ENCODE assay signal across 16 mouse cellular contexts in the genomic region with DNA sequence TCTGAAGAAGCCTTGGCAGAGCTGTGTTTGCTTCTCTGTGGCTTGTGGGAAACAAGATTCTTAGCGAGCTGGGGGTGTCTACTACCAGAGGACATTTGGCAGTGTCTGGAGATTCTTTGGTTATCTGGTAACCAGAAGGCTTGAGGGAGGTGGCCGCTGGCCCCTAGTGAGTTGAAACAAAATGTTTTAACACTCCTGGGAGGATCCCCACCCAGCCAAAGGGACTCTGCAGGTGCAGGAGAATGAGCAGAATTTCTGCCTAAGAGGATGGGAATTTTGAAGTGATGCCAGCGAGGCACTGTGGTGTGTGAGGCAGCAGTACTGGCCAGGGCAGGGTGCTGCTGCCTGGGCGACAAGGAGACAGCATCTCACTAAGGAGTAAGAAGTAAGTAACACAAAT. TPM values are rescaled to one million over a fixed set of nuclear protein-coding genes. Genes with fewer than 3 reads are reported as not detected.
A peak's percentile ranks its signal among the peaks of the same experiment; 100 is the strongest.
DNase-seq lines count a peak whose midpoint lies in the region; ATAC-seq and TF ChIP-seq lines count a peak whose summit lies in the region.
"Had no signal": no experiment of that assay in that cellular context is flagged by ENCODE, and none has a peak within 500 bp of the region (broad histone marks: within the 10 kb centered on the region; RNA-seq: fewer than 3 reads in every experiment).

No protein-coding gene starts in this region.

- no peaks in the 10 kb centered on the region for H3K9me3 ChIP-seq in liver, embryonic 11.5 days (ENCODE audit: control insufficient read depth, low read length)
- no peaks in the 10 kb centered on the region for H3K9me3 ChIP-seq in embryonic facial prominence, embryonic 13.5 days
- H3K9me3 ChIP-seq in hindbrain, embryonic 14.5 days (ENCODE audit: control insufficient read depth, low read length) = peaks cover 4% of the 10 kb centered on the region
- no peaks in the 10 kb centered on the region for H3K9me3 ChIP-seq in intestine, postnatal 0 days (ENCODE audit: control insufficient read depth)
- H3K9me3 ChIP-seq: forebrain, embryonic 10.5 days had no signal

- no peak for TF ChIP-seq CTCF in intestine, postnatal 0 days (IDR thresholded peaks at IDR 0.05; ENCODE audit: low read depth)

- H3K4me2 ChIP-seq in liver, embryonic 11.5 days = no peak overlapping the region
- H3K4me2 ChIP-seq in embryonic facial prominence, embryonic 13.5 days = peak overlapping the region; percentile 20; the same call in 1 of the 2 replicates
- no peak overlapping the region for H3K4me2 ChIP-seq in hindbrain, embryonic 14.5 days (replicated peaks)
- H3K4me2 ChIP-seq in intestine, postnatal 0 days (replicated peaks; ENCODE audit: low read depth) = no peak overlapping the region
- H3K4me2 ChIP-seq: lung, embryonic 14.5 days had no signal

- H3K9ac ChIP-seq in liver, embryonic 11.5 days (ENCODE audit: low read depth, low read length) = no peak overlapping the region
- no peak overlapping the region for H3K9ac ChIP-seq in embryonic facial prominence, embryonic 13.5 days
- H3K9ac ChIP-seq in hindbrain, embryonic 14.5 days = no peak overlapping the region
- H3K9ac ChIP-seq in intestine, postnatal 0 days (ENCODE audit: low read depth, low read length) = no peak overlapping the region
- H3K9ac ChIP-seq: lung, embryonic 14.5 days had no signal

- DNase-seq in heart, adult 11 months = peak; percentile 79
- DNase-seq in heart, postnatal 25 days (ENCODE audit: low spot score) = no peak
- DNase-seq in liver, embryonic 11.5 days (ENCODE audit: low spot score) = no peak
- DNase-seq in liver = no peak
- DNase-seq in hindbrain, embryonic 14.5 days (ENCODE audit: low spot score) = no peak
- DNase-seq: adrenal gland, postnatal 14 days; cerebellum, adult 2 months; embryo, embryonic 11 days; lung, embryonic 14.5 days had no signal

- no peak overlapping the region for H3K4me3 ChIP-seq in liver, embryonic 11.5 days (ENCODE audit: low read depth, low read length)
- H3K4me3 ChIP-seq in embryonic facial prominence, embryonic 13.5 days = no peak overlapping the region
- H3K4me3 ChIP-seq in hindbrain, embryonic 14.5 days (replicated peaks; ENCODE audit: low read length) = no peak overlapping the region
- no peak overlapping the region for H3K4me3 ChIP-seq in intestine, postnatal 0 days (ENCODE audit: low read depth, low read length)
- H3K4me3 ChIP-seq: forebrain, embryonic 10.5 days had no signal

- intact Hi-C loops in heart, postnatal 25 days (cut with DNase I) = loop anchor here (5.0 kb wide), 1 partner anchor 43 kb away; no protein-coding TSS in a partner anchor

- 60% methylated on average over 4 of the region's 4 CpGs for WGBS in liver, embryonic 11.5 days
- 54% methylated on average over 4 of the region's 4 CpGs for WGBS in embryonic facial prominence, embryonic 13.5 days
- WGBS in hindbrain, embryonic 14.5 days = 87% methylated on average over 4 of the region's 4 CpGs
- 71% methylated on average over 4 of the region's 4 CpGs for WGBS in intestine, postnatal 0 days

- peaks cover 10% of the 10 kb centered on the region for H3K4me1 ChIP-seq in liver, embryonic 11.5 days (replicated peaks; ENCODE audit: control insufficient read depth, insufficient read depth, low read length)
- H3K4me1 ChIP-seq in embryonic facial prominence, embryonic 13.5 days = peaks cover 10% of the 10 kb centered on the region
- no peaks in the 10 kb centered on the region for H3K4me1 ChIP-seq in hindbrain, embryonic 14.5 days (replicated peaks; ENCODE audit: control insufficient read depth, insufficient read depth, low read length)
- no peaks in the 10 kb centered on the region for H3K4me1 ChIP-seq in intestine, postnatal 0 days (replicated peaks; ENCODE audit: control insufficient read depth, insufficient read depth, low read length)
- H3K4me1 ChIP-seq: forebrain, embryonic 10.5 days had no signal

- ATAC-seq in liver, embryonic 11.5 days (replicated peaks; ENCODE audit: low FRiP score) = no peak
- no peak for ATAC-seq in embryonic facial prominence, embryonic 13.5 days (ENCODE audit: insufficient number of reproducible peaks, insufficient read depth, low FRiP score, low TSS enrichment, low read depth)
- ATAC-seq in megakaryocyte progenitor cell, adult 5-6 weeks (replicated peaks; ENCODE audit: poor library complexity) = peak; percentile 38; the same call in 1 of the 2 replicates
- no peak for ATAC-seq in hindbrain, embryonic 14.5 days (ENCODE audit: low FRiP score)
- ATAC-seq in intestine, postnatal 0 days = no peak
- ATAC-seq: hindbrain, embryonic 16.5 days; midbrain, embryonic 16.5 days had no signal

- peak overlapping the region; percentile 45; the same call in 1 of the 2 replicates for H3K27ac ChIP-seq in liver, embryonic 11.5 days (ENCODE audit: low read depth, low read length)
- peak overlapping the region; percentile 68 for H3K27ac ChIP-seq in embryonic facial prominence, embryonic 13.5 days
- no peak overlapping the region for H3K27ac ChIP-seq in hindbrain, embryonic 14.5 days
- H3K27ac ChIP-seq in intestine, postnatal 0 days (ENCODE audit: low read depth, low read length) = no peak overlapping the region
- H3K27ac ChIP-seq: forebrain, embryonic 10.5 days had no signal

- H3K36me3 ChIP-seq in liver, embryonic 11.5 days (ENCODE audit: control insufficient read depth, insufficient read depth, low read length) = no peaks in the 10 kb centered on the region
- no peaks in the 10 kb centered on the region for H3K36me3 ChIP-seq in embryonic facial prominence, embryonic 13.5 days
- no peaks in the 10 kb centered on the region for H3K36me3 ChIP-seq in hindbrain, embryonic 14.5 days (replicated peaks; ENCODE audit: control insufficient read depth, insufficient read depth)
- no peaks in the 10 kb centered on the region for H3K36me3 ChIP-seq in intestine, postnatal 0 days (ENCODE audit: control insufficient read depth, insufficient read depth)
- H3K36me3 ChIP-seq: forebrain, embryonic 10.5 days; G1E had no signal

- H3K27me3 ChIP-seq in liver, embryonic 11.5 days (replicated peaks; ENCODE audit: control insufficient read depth, insufficient read depth, low read length) = no peaks in the 10 kb centered on the region
- no peaks in the 10 kb centered on the region for H3K27me3 ChIP-seq in embryonic facial prominence, embryonic 13.5 days
- no peaks in the 10 kb centered on the region for H3K27me3 ChIP-seq in hindbrain, embryonic 14.5 days (ENCODE audit: control insufficient read depth, insufficient read depth, low read length)
- no peaks in the 10 kb centered on the region for H3K27me3 ChIP-seq in intestine, postnatal 0 days (replicated peaks; ENCODE audit: control insufficient read depth, insufficient read depth, low read length)

RNA-seq across cellular contexts. Expression of a gene that starts 47.0 kb away (rescaled TPM):
- 10 to 100 TPM; 16.6 to 17.7 TPM for total RNA-seq in heart, postnatal 25 days (2021)
- polyA plus RNA-seq in liver, embryonic 11.5 days (2014; fragmentation: Nextera tagmentation; extraction: Ambion mirVana) = 18.1 and 20.2 TPM in 2 replicates
- polyA plus RNA-seq in embryonic facial prominence, embryonic 13.5 days (2015; fragmentation: Nextera tagmentation; extraction: Ambion mirVana) = 11.0 and 13.3 TPM in 2 replicates
- total RNA-seq in megakaryocyte progenitor cell, adult 5-6 weeks (2015) = 41.2 and 41.7 TPM in 2 replicates
- total RNA-seq in megakaryocyte progenitor cell, adult 5-6 weeks (2017) = 36.7 and 43.8 TPM in 2 replicates
- polyA plus RNA-seq in hindbrain, embryonic 14.5 days (2014; fragmentation: Nextera tagmentation; extraction: Ambion mirVana) = 20.3 and 23.5 TPM in 2 replicates
- polyA plus RNA-seq in intestine, postnatal 0 days (2015; fragmentation: Nextera tagmentation; extraction: Ambion mirVana) = 11.2 and 11.7 TPM in 2 replicates

Comparison
In these comparisons a context has a peak if more than half of its experiments do, and no peak if none do; other contexts are left out.
1. H3K27ac ChIP-seq: peak in liver, embryonic 11.5 days (single experiment) and embryonic facial prominence, embryonic 13.5 days (single experiment); none in hindbrain, embryonic 14.5 days (single experiment) and intestine, postnatal 0 days (single experiment).